Comparison of ENCODE assay signal across 9 mouse cellular contexts in the genomic region with DNA sequence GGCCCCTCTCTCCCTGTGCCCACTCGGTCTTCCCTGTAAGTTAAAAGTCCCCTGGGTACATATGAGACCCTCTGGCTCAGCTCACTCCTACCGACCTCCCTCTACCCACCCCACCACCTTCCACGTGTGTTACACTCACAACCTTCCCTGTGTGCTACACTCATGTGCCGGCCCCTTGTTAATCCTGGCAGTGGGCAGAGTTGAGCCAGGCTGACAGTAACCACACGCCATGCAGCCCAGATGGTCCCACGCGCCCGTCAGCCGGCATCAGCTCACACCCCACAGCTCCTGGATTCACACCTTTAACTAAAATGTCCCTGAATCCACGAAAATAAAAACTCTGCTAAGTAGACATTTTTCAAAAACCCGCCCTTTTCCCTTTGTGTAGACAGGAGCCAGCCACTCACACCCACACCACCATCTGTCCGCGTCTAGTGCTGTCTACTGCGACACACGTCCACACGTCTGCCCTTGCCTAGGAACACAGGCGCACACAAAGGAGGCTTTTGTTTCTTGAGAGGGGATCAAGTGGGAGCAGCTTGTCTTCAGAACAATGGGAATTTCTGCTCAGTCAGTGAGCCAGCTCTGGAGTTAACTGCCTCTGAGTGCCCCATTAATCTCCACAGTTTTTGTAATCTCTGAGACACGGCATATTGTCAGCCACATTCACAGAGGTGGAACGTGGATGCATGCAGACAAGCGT.
DNase-seq lines count a peak whose midpoint lies in the region; ATAC-seq and TF ChIP-seq lines count a peak whose summit lies in the region.
"Had no signal": no experiment of that assay in that cellular context is flagged by ENCODE, and none has a peak within 500 bp of the region (broad histone marks: within the 10 kb centered on the region; RNA-seq: fewer than 3 reads in every experiment).

No protein-coding gene starts in this region.

- no peaks in the 10 kb centered on the region for H3K9me3 ChIP-seq in lung, postnatal 0 days (ENCODE audit: low read length)

- no peaks in the 10 kb centered on the region for H3K36me3 ChIP-seq in lung, postnatal 0 days (ENCODE audit: insufficient read depth, low read length)

- WGBS in lung, postnatal 0 days, result 37% methylated on average over 20 of the region's 20 CpGs

- DNase-seq in lung, postnatal 0 days (ENCODE audit: low spot score), result peak; percentile 24
- DNase-seq in lung, postnatal 4 days, result no peak
- peak; percentile 60 to 69 for DNase-seq in frontal cortex, postnatal 14 days (ENCODE audit: low spot score in 2 of 2)
- peak; percentile 81 to 84 for DNase-seq in left cerebral cortex, postnatal 36 days (ENCODE audit: low spot score in 2 of 2)
- peak; percentile 80 to 91 for DNase-seq in right cerebral cortex, adult 2 months (ENCODE audit: low spot score in 2 of 2)
- DNase-seq in thymus, postnatal 10 days (ENCODE audit: low spot score in 2 of 2), result no peak
- no peak for DNase-seq in lung, postnatal 25 days (ENCODE audit: low spot score)

- intact Hi-C loops in left cerebral cortex, postnatal 36 days (cut with DNase I), result no loop called here

- TF ChIP-seq EP300 in lung, postnatal 0 days (IDR thresholded peaks at IDR 0.05), result no peak

- no peak for TF ChIP-seq CTCF in lung, postnatal 0 days (IDR thresholded peaks at IDR 0.05)

- ATAC-seq in lung, postnatal 0 days, result no peak
- no peak for ATAC-seq in megakaryocyte-erythroid progenitor cell, adult 5-6 weeks (replicated peaks; ENCODE audit: low FRiP score, low TSS enrichment, poor library complexity, severe bottlenecking)

- H3K4me1 ChIP-seq in lung, postnatal 0 days (ENCODE audit: insufficient read depth, low read depth, low read length), result no peaks in the 10 kb centered on the region

- H3K4me3 ChIP-seq in lung, postnatal 0 days (ENCODE audit: low read depth, low read length), result no peak overlapping the region
- H3K4me3 ChIP-seq: myocyte had no signal

- no peaks in the 10 kb centered on the region for H3K27me3 ChIP-seq in lung, postnatal 0 days (replicated peaks; ENCODE audit: insufficient read depth, low read length)

- H3K4me2 ChIP-seq in lung, postnatal 0 days (replicated peaks; ENCODE audit: low read depth, low read length), result no peak overlapping the region

- H3K27ac ChIP-seq in lung, postnatal 0 days (ENCODE audit: low read length), result no peak overlapping the region

- H3K9ac ChIP-seq in lung, postnatal 0 days (replicated peaks; ENCODE audit: low read depth), result no peak overlapping the region

Comparison
In these comparisons a context has a peak if more than half of its experiments do, and no peak if none do; other contexts are left out.
1. DNase-seq: peak in lung, postnatal 0 days (single experiment), frontal cortex, postnatal 14 days (2 of 2), left cerebral cortex, postnatal 36 days (2 of 2) and right cerebral cortex, adult 2 months (2 of 2); none in lung, postnatal 4 days (0 of 2), thymus, postnatal 10 days (0 of 2) and lung, postnatal 25 days (single experiment).